Mouse (Mus musculus) neural tube, embryonic 11.5 days (tissue): ENCODE data around the gene Btbd9. TPM values are rescaled to one million over a fixed set of nuclear protein-coding genes. Genes with fewer than 3 reads are reported as not detected.

Experiments used
- ATAC-seq: fragments of 200-750 bp; cut with Nextera tagmentation; 2 replicates; pipeline ENCODE4 v1.8.0; 2017; ENCODE audit warnings: moderate number of reproducible peaks, mild to moderate bottlenecking, moderate TSS enrichment, moderate library complexity; ENCODE audit not compliant: insufficient read depth, low FRiP score, low TSS enrichment
- DNase-seq: peaks from one replicate; pipeline ENCODE4 v3.0.0-alpha.2; 2015; ENCODE audit warnings: low spot score
- H3K27ac ChIP-seq: fragments of 300-500 bp; sonication (generic); 2 replicates; pipeline ENCODE4 v1.5.1; 2014; ENCODE audit warnings: low read depth, mild to moderate bottlenecking, low read length
- H3K27me3 ChIP-seq: fragments of 300-500 bp; sonication (generic); 2 replicates; pipeline ENCODE4 v1.6.1; 2014; ENCODE audit warnings: mild to moderate bottlenecking, low read length, mixed read lengths; ENCODE audit not compliant: control insufficient read depth, insufficient read depth
- H3K36me3 ChIP-seq: fragments of 300-500 bp; sonication (generic); 2 replicates; pipeline ENCODE4 v1.6.1; 2014; ENCODE audit warnings: mild to moderate bottlenecking, low read length, moderate library complexity, mixed read lengths; ENCODE audit not compliant: control insufficient read depth, insufficient read depth
- H3K4me1 ChIP-seq: fragments of 300-500 bp; sonication (generic); 2 replicates; pipeline ENCODE4 v1.6.1; 2014; ENCODE audit warnings: low read length, mixed read lengths; ENCODE audit not compliant: control insufficient read depth, insufficient read depth
- H3K4me2 ChIP-seq: fragments of 300-500 bp; sonication (generic); 2 replicates; pipeline ENCODE4 v1.6.1; 2014; ENCODE audit warnings: low read depth, mild to moderate bottlenecking, moderate library complexity
- H3K4me3 ChIP-seq: fragments of 300-500 bp; sonication (generic); 2 replicates; pipeline ENCODE4 v1.5.1; 2014; ENCODE audit warnings: low read depth, low read length
- H3K9ac ChIP-seq: fragments of 300-500 bp; sonication (generic); 2 replicates; pipeline ENCODE4 v1.6.1; 2014; ENCODE audit warnings: mild to moderate bottlenecking, low read length
- H3K9me3 ChIP-seq: fragments of 300-500 bp; sonication (generic); 2 replicates; pipeline ENCODE4 v1.6.1; 2016; ENCODE audit warnings: low read length; ENCODE audit not compliant: control insufficient read depth
- WGBS: fragments of 180-500 bp; shearing (Covaris S2); extraction: QIAGEN DNeasy Blood & Tissue Kit; methylation state at CpG from one replicate; pipeline ENCODE4 v1.1.7; 2014; 5-methylcytosine and 5-hydroxymethylcytosine counted together
- polyA plus RNA-seq: library from polyadenylated mRNA; unstranded; fragments of >200 nt; fragmentation: Nextera tagmentation; extraction: Ambion mirVana; gene quantifications from 2 replicates; pipeline ENCODE4 v1.2.1, GENCODE M21; 2014

Btbd9 gene
- polyA plus RNA-seq, 1 experiment from 2014 or later: 56.5 TPM

DNA sequence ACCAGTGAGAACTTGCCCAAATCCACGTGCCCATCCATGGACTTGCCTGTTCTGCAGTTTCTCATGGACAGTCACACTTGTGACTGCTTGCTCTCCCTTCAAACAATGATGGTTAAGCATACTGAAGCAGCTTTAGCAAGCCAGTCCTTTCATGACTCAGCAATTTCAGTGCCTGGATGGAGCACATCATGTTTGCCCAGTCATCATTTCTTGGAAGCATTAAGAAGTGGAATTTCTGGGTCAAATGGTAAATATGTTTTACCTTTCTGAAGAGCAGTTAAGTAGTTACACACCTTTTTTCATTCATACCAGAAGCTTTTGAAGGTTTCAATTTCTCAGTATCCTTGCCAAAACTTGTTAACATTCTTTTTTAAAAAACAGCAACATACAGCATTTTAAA is 201.2 kb downstream of the Btbd9 start:
- WGBS: 88% methylated on average over 1 of the region's 1 CpGs
- Histone ChIP-seq H3K9me3 (no peaks in the 10 kb centered on the region), H3K4me1 (peaks cover 13% of the 10 kb centered on the region; the same call in 1 of the 2 replicates), H3K4me2 (no peak overlapping the region), H3K9ac (no peak overlapping the region), H3K27ac (no peak overlapping the region), H3K27me3 (no peaks in the 10 kb centered on the region), H3K4me3 (no peak overlapping the region), H3K36me3 (no peaks in the 10 kb centered on the region)
- ATAC-seq: no peak
- DNase-seq: no peak

DNA sequence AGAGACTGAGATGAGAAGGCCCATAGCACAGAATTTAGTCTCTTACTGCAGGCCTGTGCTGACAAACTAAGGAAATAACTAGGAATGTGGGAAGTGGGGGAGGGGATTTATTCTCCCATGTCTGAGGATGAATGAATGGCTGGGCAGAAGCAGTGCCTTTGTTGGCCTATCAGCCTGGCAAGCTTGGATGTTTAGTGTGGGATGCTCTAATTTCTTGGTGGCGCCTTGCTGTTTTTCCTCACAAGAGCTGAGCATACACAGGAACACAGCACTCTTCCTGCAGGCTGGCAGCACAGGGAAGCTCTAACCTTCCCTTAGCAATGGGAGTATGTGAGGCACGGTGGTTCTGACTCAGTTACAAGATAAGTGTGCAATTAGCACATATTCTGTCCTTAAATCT is 207.7 kb downstream of the Btbd9 start:
- Histone ChIP-seq H3K27me3 (no peaks in the 10 kb centered on the region), H3K9ac (no peak overlapping the region), H3K4me3 (no peak overlapping the region), H3K4me1 (0 out of 2 replicates have a peak, but pooled peaks cover 4% of the 10 kb centered on the region), H3K27ac (no peak overlapping the region), H3K36me3 (no peaks in the 10 kb centered on the region), H3K4me2 (no peak overlapping the region), H3K9me3 (no peaks in the 10 kb centered on the region)
- DNase-seq: no peak
- 68% methylated on average over 2 of the region's 2 CpGs for WGBS
- no peak for ATAC-seq

DNA sequence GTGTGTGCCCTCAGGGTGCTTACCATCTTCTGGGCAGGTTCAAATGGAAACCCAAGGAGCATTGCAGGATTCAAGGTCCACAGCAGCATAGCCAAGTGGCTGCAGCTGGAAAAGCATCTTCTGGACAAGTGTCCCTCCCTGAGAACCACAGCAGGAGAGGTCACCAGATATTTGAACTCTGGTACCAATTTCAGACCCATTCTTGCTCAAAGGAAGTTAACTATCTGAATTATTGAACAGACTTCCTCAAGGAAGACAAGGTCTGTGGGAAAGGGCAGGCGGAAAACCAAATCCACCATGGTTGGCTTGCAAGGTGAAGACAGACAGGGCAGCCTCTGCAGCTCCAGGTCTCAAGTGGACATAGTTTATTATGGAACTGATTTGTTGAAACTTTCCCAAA is 211.6 kb downstream of the Btbd9 start:
- H3K4me2 ChIP-seq: no peak overlapping the region
- WGBS: 90% methylated on average over 1 of the region's 1 CpGs
- no peaks in the 10 kb centered on the region for H3K27me3 ChIP-seq
- ATAC-seq (no peak), DNase-seq (no peak)
- no peak overlapping the region for H3K27ac ChIP-seq
- no peaks in the 10 kb centered on the region for H3K9me3 ChIP-seq
- no peaks in the 10 kb centered on the region for H3K36me3 ChIP-seq
- no peak overlapping the region for H3K4me3 ChIP-seq
- no peak overlapping the region for H3K9ac ChIP-seq
- peaks cover 13% of the 10 kb centered on the region; the same call in 1 of the 2 replicates for H3K4me1 ChIP-seq

DNA sequence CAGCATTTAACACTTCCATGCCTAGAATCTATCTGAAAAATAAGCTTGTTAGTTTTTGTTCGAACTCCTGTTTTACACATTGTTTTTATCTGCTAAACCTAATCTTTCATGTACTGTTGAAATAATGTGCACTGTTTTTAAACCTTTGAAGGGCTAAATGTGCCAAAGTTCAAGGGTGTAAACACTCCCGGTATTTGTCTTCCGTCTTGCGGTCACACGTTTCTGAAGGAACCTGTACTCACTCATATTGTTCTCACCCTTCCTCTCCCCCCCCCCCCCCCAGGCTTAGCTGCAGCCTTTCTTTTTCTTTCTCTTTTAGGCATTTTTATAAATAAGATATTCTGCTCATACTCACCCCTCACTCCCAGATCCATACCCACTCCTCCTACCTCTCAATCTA is 212.9 kb downstream of the Btbd9 start:
- no peak overlapping the region for H3K9ac ChIP-seq
- WGBS: 88% methylated on average over 5 of the region's 5 CpGs
- DNase-seq (no peak), ATAC-seq (no peak)
- H3K36me3 ChIP-seq: no peaks in the 10 kb centered on the region
- H3K27me3 ChIP-seq: no peaks in the 10 kb centered on the region
- H3K4me1 ChIP-seq: peaks cover 9% of the 10 kb centered on the region; the same call in 1 of the 2 replicates
- no peak overlapping the region for H3K4me3 ChIP-seq
- H3K4me2 ChIP-seq: no peak overlapping the region
- no peaks in the 10 kb centered on the region for H3K9me3 ChIP-seq
- no peak overlapping the region for H3K27ac ChIP-seq

DNA sequence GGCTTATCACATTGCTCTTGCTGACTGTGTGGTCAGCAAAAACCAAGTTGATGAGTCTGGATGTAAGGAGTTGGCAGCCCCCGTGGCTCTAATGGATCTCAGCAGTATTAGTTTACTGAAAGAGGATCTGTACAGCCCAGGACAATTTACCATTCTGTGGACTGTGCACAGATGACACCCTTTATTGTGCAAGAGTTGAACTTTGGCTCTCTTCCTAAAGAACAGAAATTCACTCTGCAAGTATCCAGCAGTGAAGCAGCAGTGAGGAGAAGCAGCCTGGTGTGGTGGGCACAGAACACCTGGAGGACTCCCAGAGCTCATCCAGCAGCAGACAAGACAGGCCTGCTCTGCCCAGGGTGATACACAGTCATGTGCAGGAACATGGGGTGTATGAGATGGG is 215.6 kb downstream of the Btbd9 start:
- ATAC-seq: no peak
- H3K4me1 ChIP-seq: peaks cover 9% of the 10 kb centered on the region; the same call in 1 of the 2 replicates
- H3K27me3 ChIP-seq: no peaks in the 10 kb centered on the region
- WGBS: 41% methylated on average over 1 of the region's 1 CpGs
- H3K4me3 ChIP-seq: no peak overlapping the region
- no peak overlapping the region for H3K4me2 ChIP-seq
- H3K9me3 ChIP-seq: no peaks in the 10 kb centered on the region
- H3K9ac ChIP-seq: no peak overlapping the region
- H3K27ac ChIP-seq: no peak overlapping the region
- DNase-seq: no peak
- H3K36me3 ChIP-seq: no peaks in the 10 kb centered on the region

DNA sequence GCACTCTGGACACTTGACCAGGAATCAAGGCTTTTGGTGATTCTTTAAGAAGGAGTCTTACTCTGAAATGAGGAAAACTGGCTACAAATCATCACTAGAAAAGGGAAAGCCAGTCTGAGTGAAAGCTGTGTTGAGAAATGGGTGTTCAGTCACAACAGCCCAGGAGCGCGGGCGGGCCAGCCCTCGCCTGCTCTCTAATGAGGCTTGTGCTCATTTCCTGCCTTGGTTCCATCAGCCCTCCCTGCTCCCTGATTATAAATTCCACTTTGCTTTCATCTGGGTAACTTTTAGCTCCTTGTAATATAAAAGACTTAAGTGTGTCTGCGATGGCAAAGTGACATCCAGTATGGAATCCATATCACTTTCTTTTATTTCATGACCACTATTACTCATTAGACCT is 216.9 kb downstream of the Btbd9 start:
- Histone ChIP-seq H3K36me3 (no peaks in the 10 kb centered on the region), H3K27ac (no peak overlapping the region), H3K4me2 (no peak overlapping the region), H3K4me3 (no peak overlapping the region), H3K9ac (no peak overlapping the region), H3K9me3 (no peaks in the 10 kb centered on the region), H3K4me1 (peaks cover 9% of the 10 kb centered on the region; the same call in 1 of the 2 replicates), H3K27me3 (no peaks in the 10 kb centered on the region)
- no peak for ATAC-seq
- 70% methylated on average over 5 of the region's 5 CpGs for WGBS
- DNase-seq: no peak

DNA sequence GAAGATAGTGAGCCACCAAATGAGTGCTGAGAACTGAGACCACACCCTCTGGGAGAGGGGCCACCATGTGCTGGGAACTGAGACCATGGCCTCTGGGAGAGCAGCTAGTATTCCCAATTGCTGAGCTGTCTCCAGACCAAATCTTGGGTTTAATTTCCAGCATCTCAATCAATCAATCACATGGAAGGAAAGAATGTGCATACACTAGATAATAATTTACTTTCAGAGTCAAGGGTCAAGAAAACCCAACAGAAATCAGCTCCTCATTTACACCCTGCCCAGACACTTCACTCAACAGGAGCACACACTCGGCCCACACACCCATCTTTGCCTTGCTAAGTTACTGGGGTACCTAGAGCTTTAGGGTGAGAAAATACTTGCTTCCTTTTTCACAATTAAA is 220.9 kb downstream of the Btbd9 start:
- WGBS: 69% methylated on average over 1 of the region's 1 CpGs
- Histone ChIP-seq H3K27me3 (no peaks in the 10 kb centered on the region), H3K27ac (no peak overlapping the region), H3K9ac (no peak overlapping the region), H3K4me1 (peaks cover under 1% of the 10 kb centered on the region; the same call in 1 of the 2 replicates), H3K9me3 (no peaks in the 10 kb centered on the region), H3K4me2 (no peak overlapping the region), H3K36me3 (no peaks in the 10 kb centered on the region), H3K4me3 (no peak overlapping the region)
- ATAC-seq (no peak), DNase-seq (no peak)

DNA sequence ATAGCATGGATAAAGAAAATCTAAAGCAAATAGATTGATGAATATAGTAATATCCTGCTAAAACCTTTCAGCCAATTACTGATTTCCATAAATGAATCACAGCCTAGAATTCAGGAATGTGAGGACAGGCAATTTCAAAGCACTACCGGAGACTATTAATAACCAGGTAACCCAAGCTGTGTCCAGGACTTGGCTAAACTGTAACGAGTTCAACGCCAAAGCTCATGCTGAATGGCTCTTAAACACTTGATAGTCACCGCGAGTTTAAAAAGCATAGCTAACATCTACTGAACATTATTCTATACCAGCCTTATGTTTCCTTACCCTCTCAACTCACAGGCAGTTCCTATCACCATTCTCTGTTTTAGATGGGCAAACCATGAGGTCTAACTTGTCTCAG is 221.9 kb downstream of the Btbd9 start:
- no peaks in the 10 kb centered on the region for H3K36me3 ChIP-seq
- H3K27ac ChIP-seq: no peak overlapping the region
- no peak overlapping the region for H3K4me2 ChIP-seq
- no peak for ATAC-seq
- no peaks in the 10 kb centered on the region for H3K9me3 ChIP-seq
- 94% methylated on average over 5 of the region's 5 CpGs for WGBS
- no peaks in the 10 kb centered on the region; the same call in 1 of the 2 replicates for H3K4me1 ChIP-seq
- no peak for DNase-seq
- H3K9ac ChIP-seq: no peak overlapping the region
- no peak overlapping the region for H3K4me3 ChIP-seq
- no peaks in the 10 kb centered on the region for H3K27me3 ChIP-seq

DNA sequence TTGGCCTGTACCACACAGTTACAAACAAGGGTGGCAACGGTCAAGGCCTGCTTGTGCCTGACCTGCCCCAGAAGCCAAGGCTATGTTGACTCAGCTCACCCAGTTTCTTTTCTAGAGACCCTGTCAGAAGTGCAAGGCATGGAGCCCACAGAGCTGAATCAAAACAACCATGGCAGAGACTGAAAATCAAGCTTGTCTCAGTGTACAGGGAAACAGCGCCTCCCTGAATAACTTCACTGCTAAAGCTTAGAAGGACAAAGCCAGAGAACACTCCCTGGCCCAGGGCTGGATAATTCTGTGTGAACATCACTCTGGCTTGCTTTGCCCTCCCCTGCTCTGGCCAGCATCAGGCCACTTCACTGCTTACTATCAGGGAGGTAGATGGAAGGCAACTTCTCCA is 228.3 kb downstream of the Btbd9 start:
- DNase-seq (no peak), ATAC-seq (no peak)
- Histone ChIP-seq H3K27ac (peak overlapping the region; percentile 45; the same call in 1 of the 2 replicates), H3K4me1 (peaks cover 18% of the 10 kb centered on the region), H3K27me3 (no peaks in the 10 kb centered on the region), H3K9ac (no peak overlapping the region), H3K4me3 (no peak overlapping the region), H3K36me3 (no peaks in the 10 kb centered on the region), H3K9me3 (no peaks in the 10 kb centered on the region), H3K4me2 (no peak overlapping the region)
- 62% methylated on average over 2 of the region's 2 CpGs for WGBS
